Mouse (Mus musculus) erythroblast, embryonic 14.5 days (primary cell): ENCODE measurements around the gene Bmpr1b.

Source experiments
- GATA1 ChIP-seq: IDR thresholded peaks from 2 replicates; pipeline ENCODE4 v1.6.1; 2012; ENCODE audit warnings: low read length, inconsistent platforms, mixed read lengths
- TAL1 ChIP-seq: IDR thresholded peaks from 3 replicates; pipeline ENCODE4 v1.6.1; 2012; ENCODE audit warnings: low read length, inconsistent platforms, mixed read lengths

DNA sequence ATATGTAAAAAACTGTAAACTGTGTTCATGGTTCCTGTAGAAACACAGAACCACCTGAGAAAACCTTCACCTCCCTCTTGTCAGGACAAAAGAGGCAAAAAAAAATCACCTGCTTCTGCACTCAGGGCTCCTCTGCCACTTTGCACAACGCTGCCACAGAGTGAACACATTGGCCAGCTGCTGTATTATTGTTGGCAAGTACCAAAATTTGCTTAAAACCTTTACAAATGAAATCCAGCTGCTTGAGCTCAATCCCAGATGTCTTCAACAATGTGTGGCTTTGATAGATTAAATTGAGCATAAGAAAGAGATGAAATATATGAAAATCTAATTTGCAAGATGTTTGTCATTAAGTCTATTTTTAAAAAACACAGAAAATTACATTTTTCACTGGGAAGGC, 245.8 kb downstream of the Bmpr1b start:
- TF ChIP-seq GATA1 (no peak), TAL1 (no peak)
